Mouse (Mus musculus) liver, embryonic 14.5 days (tissue): Measurements from ENCODE around the gene Cblc. TPM values are rescaled to one million over a fixed set of nuclear protein-coding genes. Genes with fewer than 3 reads are reported as not detected.

Experiments used
- ATAC-seq: fragments of 200-750 bp; cut with Nextera tagmentation; 2 replicates; pipeline ENCODE4 v1.8.0; 2017; ENCODE audit warnings: moderate number of reproducible peaks, mild to moderate bottlenecking, moderate library complexity; ENCODE audit not compliant: insufficient read depth
- DNase-seq, 3 experiments: peaks; one replicate each; pipeline ENCODE4 v3.0.0-alpha.2; 2012 to 2013; ENCODE audit warnings: low read depth in 3 of 3, low spot score in 3 of 3
- H3K27ac ChIP-seq: fragments of 300-500 bp; sonication (generic); 2 replicates; pipeline ENCODE4 v1.5.1; 2014; ENCODE audit warnings: moderate library complexity, mild to moderate bottlenecking, control low read depth, inconsistent platforms
- H3K27me3 ChIP-seq: fragments of 300-500 bp; sonication (generic); 2 replicates; pipeline ENCODE4 v1.6.1; 2014; ENCODE audit warnings: mild to moderate bottlenecking, low read length, moderate library complexity; ENCODE audit not compliant: control insufficient read depth, insufficient read depth
- H3K36me3 ChIP-seq: fragments of 300-500 bp; sonication (generic); replicated peaks from 2 replicates; pipeline ENCODE4 v1.6.1; 2014; ENCODE audit warnings: low read depth; ENCODE audit not compliant: control insufficient read depth, insufficient read depth
- H3K4me1 ChIP-seq, 2 experiments: fragments of 200-500 bp in 1 of 2; fragments of 300-500 bp in 1 of 2; sonication (generic) in 1 of 2; replicated peaks; 2 replicates each; pipeline ENCODE4 v1.6.1; 2012 to 2014; ENCODE audit warnings: antibody characterized with exemption in 1 of 2, inconsistent platforms in 1 of 2, low read length in 1 of 2; ENCODE audit not compliant: control insufficient read depth in 2 of 2, insufficient read depth in 2 of 2
- H3K4me2 ChIP-seq: fragments of 300-500 bp; sonication (generic); 2 replicates; pipeline ENCODE4 v1.6.1; 2014; ENCODE audit warnings: low read depth, mild to moderate bottlenecking, control low read depth, moderate library complexity
- H3K4me3 ChIP-seq, 2 experiments: fragments of 200-500 bp in 1 of 2; fragments of 300-500 bp in 1 of 2; sonication (generic) in 1 of 2; 2 replicates each; pipeline ENCODE4 v1.5.1; 2012 to 2014; ENCODE audit warnings: low read depth in 2 of 2, low read length in 2 of 2, mild to moderate bottlenecking in 2 of 2, control low read depth in 1 of 2, inconsistent platforms in 1 of 2, moderate library complexity in 1 of 2; ENCODE audit not compliant: insufficient read depth in 1 of 2
- H3K9ac ChIP-seq: fragments of 300-500 bp; sonication (generic); replicated peaks from 2 replicates; pipeline ENCODE4 v1.6.1; 2014; ENCODE audit warnings: mild to moderate bottlenecking, control low read depth, moderate library complexity
- H3K9me3 ChIP-seq: fragments of 300-500 bp; sonication (generic); 2 replicates; pipeline ENCODE4 v1.6.1; 2016; ENCODE audit warnings: low read length, mixed read lengths; ENCODE audit not compliant: control insufficient read depth
- CTCF ChIP-seq: IDR thresholded peaks from 2 replicates; pipeline ENCODE4 v1.5.1; 2016; ENCODE audit warnings: antibody characterized with exemption, low read depth, control low read depth
- EP300 ChIP-seq: IDR thresholded peaks from 2 replicates; pipeline ENCODE4 v1.6.1; 2016; ENCODE audit warnings: antibody characterized with exemption, low read depth
- WGBS: fragments of 180-500 bp; shearing (Covaris S2); extraction: QIAGEN DNeasy Blood & Tissue Kit; methylation state at CpG from one replicate; pipeline ENCODE4 v1.1.7; 2014; ENCODE audit not compliant: insufficient replicate concordance; 5-methylcytosine and 5-hydroxymethylcytosine counted together
- polyA plus RNA-seq, 2 experiments: library from polyadenylated mRNA; depleted of rRNA in 1 of 2; stranded (reverse) in 1 of 2; unstranded in 1 of 2; fragments of >200 nt; fragmentation: Nextera tagmentation in 1 of 2; extraction: Ambion mirVana in 1 of 2; gene quantifications; 2 replicates each; pipeline versions ENCODE4 v1.2.1 to v1.2.3; 2012 to 2014

The Cblc gene
- polyA plus RNA-seq, 2 experiments, result 0.95 to 1.1 TPM

GRCm38 (mm10) chr7:19784764-19785535, 11.7 kb downstream of the Cblc start:
- ATAC-seq, result 0 out of 2 replicates have a peak, but pooled peaks have one; percentile 29
- H3K27ac ChIP-seq, result no peak overlapping the region
- no peaks in the 10 kb centered on the region for H3K9me3 ChIP-seq
- H3K27me3 ChIP-seq, result no peaks in the 10 kb centered on the region
- no peak for DNase-seq
- 25% methylated on average over 11 of the region's 11 CpGs for WGBS
- H3K4me1 ChIP-seq, result no peaks in the 10 kb centered on the region
- H3K36me3 ChIP-seq, result no peaks in the 10 kb centered on the region
- no peak overlapping the region for H3K4me3 ChIP-seq
- TF ChIP-seq EP300 (no peak), CTCF (peak; percentile 80)
- H3K9ac ChIP-seq, result no peak overlapping the region
- H3K4me2 ChIP-seq, result no peak overlapping the region

GRCm38 (mm10) chr7:19783630-19784029, 13.0 kb downstream of the Cblc start:
- Histone ChIP-seq H3K4me3 (no peak overlapping the region), H3K27ac (no peak overlapping the region), H3K27me3 (no peaks in the 10 kb centered on the region), H3K9ac (no peak overlapping the region), H3K36me3 (no peaks in the 10 kb centered on the region), H3K4me2 (no peak overlapping the region), H3K4me1 (no peaks in the 10 kb centered on the region), H3K9me3 (no peaks in the 10 kb centered on the region)
- DNase-seq (no peak), ATAC-seq (no peak)
- TF ChIP-seq CTCF, result no peak
- TF ChIP-seq EP300, result no peak
- WGBS, result 50% methylated on average over 8 of the region's 8 CpGs

- no peak for DNase-seq
- H3K36me3 ChIP-seq, result no peaks in the 10 kb centered on the region
- TF ChIP-seq CTCF, result peak; percentile 65
- TF ChIP-seq EP300, result no peak
- H3K4me2 ChIP-seq, result no peak overlapping the region
- no peak overlapping the region for H3K4me3 ChIP-seq
- WGBS, result 74% methylated on average over 4 of the region's 4 CpGs
- ATAC-seq, result no peak
- H3K9me3 ChIP-seq, result no peaks in the 10 kb centered on the region
- no peak overlapping the region for H3K27ac ChIP-seq
- no peak overlapping the region for H3K9ac ChIP-seq
- no peaks in the 10 kb centered on the region for H3K4me1 ChIP-seq
- no peaks in the 10 kb centered on the region for H3K27me3 ChIP-seq
Observed at GRCm38 (mm10) chr7:19782645-19783044, 14.0 kb downstream of the Cblc start.

GRCm38 (mm10) chr7:19781741-19782140, 14.9 kb downstream of the Cblc start:
- no peak for DNase-seq
- Histone ChIP-seq H3K4me3 (no peak overlapping the region), H3K9ac (no peak overlapping the region), H3K4me2 (no peak overlapping the region), H3K27ac (no peak overlapping the region), H3K36me3 (no peaks in the 10 kb centered on the region), H3K27me3 (no peaks in the 10 kb centered on the region), H3K4me1 (no peaks in the 10 kb centered on the region), H3K9me3 (no peaks in the 10 kb centered on the region)
- no peak for ATAC-seq
- no peak for TF ChIP-seq CTCF
- no peak for TF ChIP-seq EP300
- 74% methylated on average over 7 of the region's 7 CpGs for WGBS

GRCm38 (mm10) chr7:19779903-19780302, 16.7 kb downstream of the Cblc start:
- 60% methylated on average over 4 of the region's 4 CpGs for WGBS
- ATAC-seq (no peak), DNase-seq (no peak)
- H3K36me3 ChIP-seq, result no peaks in the 10 kb centered on the region
- no peak overlapping the region for H3K4me2 ChIP-seq
- no peak overlapping the region for H3K27ac ChIP-seq
- H3K9me3 ChIP-seq, result no peaks in the 10 kb centered on the region
- H3K4me3 ChIP-seq, result no peak overlapping the region
- no peak overlapping the region for H3K9ac ChIP-seq
- no peaks in the 10 kb centered on the region for H3K4me1 ChIP-seq
- TF ChIP-seq CTCF (peak; percentile 60), EP300 (no peak)
- H3K27me3 ChIP-seq, result no peaks in the 10 kb centered on the region
